Mouse (Mus musculus): ENCODE measurements around the gene Akain1. TPM values are rescaled to one million over a fixed set of nuclear protein-coding genes. Genes with fewer than 3 reads are reported as not detected.

The Akain1 gene
- polyA plus RNA-seq, 1 experiment from 2014 or later: 3.3 TPM

- no peak overlapping the region for H3K27ac ChIP-seq (ENCODE audit: low read depth, low read length)
- 73% methylated on average over 3 of the region's 3 CpGs for WGBS
- H3K4me1 ChIP-seq (ENCODE audit: control insufficient read depth, insufficient read depth, low read length): no peaks in the 10 kb centered on the region
- no peaks in the 10 kb centered on the region for H3K9me3 ChIP-seq (ENCODE audit: control insufficient read depth, low read length)
- no peak overlapping the region for H3K9ac ChIP-seq (replicated peaks; ENCODE audit: low read depth, low read length)
- H3K27me3 ChIP-seq (ENCODE audit: control insufficient read depth, insufficient read depth, low read length): no peaks in the 10 kb centered on the region
- no peak for ATAC-seq (ENCODE audit: low read depth)
- no peak overlapping the region for H3K4me3 ChIP-seq (ENCODE audit: low read depth, low read length)
- H3K36me3 ChIP-seq (ENCODE audit: control insufficient read depth, insufficient read depth, low read length): no peaks in the 10 kb centered on the region
- H3K4me2 ChIP-seq (ENCODE audit: low read depth, low read length): no peak overlapping the region
Observed at GRCm38 (mm10) chr17:69496125-69496524, 57.0 kb downstream of the Akain1 start.

DNA sequence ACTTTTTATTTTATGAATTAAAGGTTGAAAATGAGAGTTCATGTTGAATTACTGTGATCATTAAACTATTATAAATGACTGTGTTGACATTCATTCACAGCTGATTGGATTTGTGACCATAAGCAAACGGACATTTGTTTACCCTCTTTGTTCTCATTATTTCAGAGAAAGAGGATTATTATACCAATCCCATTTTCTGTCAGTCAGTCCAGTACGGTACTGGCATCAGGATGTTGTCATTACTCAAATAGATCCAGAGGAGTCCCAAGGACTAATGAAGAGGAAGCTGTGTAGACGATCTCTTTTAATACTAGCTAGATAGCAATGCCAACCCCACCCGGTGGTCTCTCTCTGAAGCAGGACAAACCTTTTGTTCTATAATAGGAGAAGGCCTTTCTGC, 58.2 kb downstream of the Akain1 start:
- H3K4me3 ChIP-seq (ENCODE audit: low read depth, low read length): no peak overlapping the region
- no peak overlapping the region for H3K9ac ChIP-seq (replicated peaks; ENCODE audit: low read depth, low read length)
- no peaks in the 10 kb centered on the region for H3K9me3 ChIP-seq (ENCODE audit: control insufficient read depth, low read length)
- WGBS: 77% methylated on average over 4 of the region's 4 CpGs
- no peak overlapping the region for H3K4me2 ChIP-seq (ENCODE audit: low read depth, low read length)
- H3K36me3 ChIP-seq (ENCODE audit: control insufficient read depth, insufficient read depth, low read length): no peaks in the 10 kb centered on the region
- no peaks in the 10 kb centered on the region for H3K4me1 ChIP-seq (ENCODE audit: control insufficient read depth, insufficient read depth, low read length)
- H3K27me3 ChIP-seq (ENCODE audit: control insufficient read depth, insufficient read depth, low read length): no peaks in the 10 kb centered on the region
- no peak for ATAC-seq (ENCODE audit: low read depth)
- no peak overlapping the region for H3K27ac ChIP-seq (ENCODE audit: low read depth, low read length)

GRCm38 (mm10) chr17:69498913-69499312, 59.8 kb downstream of the Akain1 start:
- WGBS: 54% methylated on average over 2 of the region's 2 CpGs
- no peak for ATAC-seq (ENCODE audit: low read depth)
- Histone ChIP-seq H3K27me3 (ENCODE audit: control insufficient read depth, insufficient read depth, low read length) (no peaks in the 10 kb centered on the region), H3K4me3 (ENCODE audit: low read depth, low read length) (no peak overlapping the region), H3K9ac (replicated peaks; ENCODE audit: low read depth, low read length) (no peak overlapping the region), H3K4me2 (ENCODE audit: low read depth, low read length) (no peak overlapping the region), H3K4me1 (ENCODE audit: control insufficient read depth, insufficient read depth, low read length) (no peaks in the 10 kb centered on the region), H3K36me3 (ENCODE audit: control insufficient read depth, insufficient read depth, low read length) (no peaks in the 10 kb centered on the region), H3K27ac (ENCODE audit: low read depth, low read length) (no peak overlapping the region), H3K9me3 (ENCODE audit: control insufficient read depth, low read length) (no peaks in the 10 kb centered on the region)

GRCm38 (mm10) chr17:69499441-69499840, 60.3 kb downstream of the Akain1 start:
- Histone ChIP-seq H3K9ac (replicated peaks; ENCODE audit: low read depth, low read length) (no peak overlapping the region), H3K4me3 (ENCODE audit: low read depth, low read length) (no peak overlapping the region), H3K27ac (ENCODE audit: low read depth, low read length) (no peak overlapping the region), H3K36me3 (ENCODE audit: control insufficient read depth, insufficient read depth, low read length) (no peaks in the 10 kb centered on the region), H3K27me3 (ENCODE audit: control insufficient read depth, insufficient read depth, low read length) (no peaks in the 10 kb centered on the region), H3K4me2 (ENCODE audit: low read depth, low read length) (no peak overlapping the region), H3K4me1 (ENCODE audit: control insufficient read depth, insufficient read depth, low read length) (no peaks in the 10 kb centered on the region), H3K9me3 (ENCODE audit: control insufficient read depth, low read length) (no peaks in the 10 kb centered on the region)
- ATAC-seq (ENCODE audit: low read depth): no peak
- whole genome bisulfite sequencing: 44% methylated on average over 5 of the region's 6 CpGs

DNA sequence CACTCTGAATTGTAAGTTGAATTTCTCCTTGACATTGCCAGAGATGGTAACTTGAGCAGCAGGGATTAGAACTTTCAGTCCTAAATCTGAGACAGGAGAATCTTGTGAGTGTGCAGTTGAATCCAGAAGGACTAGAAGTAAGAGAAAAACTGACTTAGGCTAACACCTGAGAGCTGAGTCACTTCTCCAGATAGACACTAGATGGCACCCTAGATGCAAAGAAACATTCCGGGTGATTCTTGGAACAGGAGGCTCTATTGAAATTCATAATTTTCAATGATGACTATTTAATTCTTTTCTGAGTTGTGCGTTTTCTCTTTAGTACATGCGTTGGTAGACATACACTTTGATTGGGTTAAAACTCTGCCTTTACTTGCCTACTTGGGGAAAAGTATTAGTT, 66.9 kb downstream of the Akain1 start:
- Histone ChIP-seq H3K27me3 (ENCODE audit: control insufficient read depth, insufficient read depth, low read length) (no peaks in the 10 kb centered on the region), H3K4me2 (ENCODE audit: low read depth, low read length) (no peak overlapping the region), H3K9me3 (ENCODE audit: control insufficient read depth, low read length) (no peaks in the 10 kb centered on the region), H3K4me1 (ENCODE audit: control insufficient read depth, insufficient read depth, low read length) (no peaks in the 10 kb centered on the region), H3K4me3 (ENCODE audit: low read depth, low read length) (no peak overlapping the region), H3K9ac (replicated peaks; ENCODE audit: low read depth, low read length) (no peak overlapping the region), H3K36me3 (ENCODE audit: control insufficient read depth, insufficient read depth, low read length) (no peaks in the 10 kb centered on the region), H3K27ac (ENCODE audit: low read depth, low read length) (no peak overlapping the region)
- WGBS: 38% methylated on average over 3 of the region's 3 CpGs
- ATAC-seq (ENCODE audit: low read depth): no peak

DNA sequence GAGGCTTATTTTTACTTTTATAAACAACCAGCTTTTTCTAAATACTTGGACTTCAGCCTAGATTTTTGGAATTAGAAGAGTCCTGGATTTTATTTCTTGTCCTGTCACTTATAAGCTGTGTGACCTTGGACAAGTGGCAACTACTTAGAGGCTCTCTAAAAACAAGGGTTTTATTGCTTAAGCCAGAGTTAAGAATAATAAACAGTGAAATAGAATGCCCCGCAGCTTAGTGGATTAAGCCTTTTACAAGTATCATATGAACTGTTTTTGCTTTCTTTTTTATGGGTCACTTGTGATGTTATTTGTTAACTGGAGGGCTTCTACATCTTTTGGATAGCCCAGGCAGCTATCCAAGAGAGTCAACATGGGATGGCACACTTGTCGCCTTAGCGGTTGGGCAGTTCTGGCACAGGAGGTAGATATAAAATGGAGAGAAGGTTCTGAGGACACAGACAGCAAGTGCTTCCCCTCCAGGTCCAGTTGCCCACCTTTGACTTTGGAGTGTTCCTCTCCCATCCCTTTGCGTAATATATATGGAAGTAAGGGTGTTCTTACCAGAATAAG, 77.3 kb downstream of the Akain1 start:
- Histone ChIP-seq H3K9ac (replicated peaks; ENCODE audit: low read depth, low read length) (no peak overlapping the region), H3K9me3 (ENCODE audit: control insufficient read depth, low read length) (no peaks in the 10 kb centered on the region), H3K27ac (ENCODE audit: low read depth, low read length) (no peak overlapping the region), H3K27me3 (ENCODE audit: control insufficient read depth, insufficient read depth, low read length) (no peaks in the 10 kb centered on the region), H3K4me1 (ENCODE audit: control insufficient read depth, insufficient read depth, low read length) (no peaks in the 10 kb centered on the region), H3K36me3 (ENCODE audit: control insufficient read depth, insufficient read depth, low read length) (no peaks in the 10 kb centered on the region), H3K4me3 (ENCODE audit: low read depth, low read length) (no peak overlapping the region), H3K4me2 (ENCODE audit: low read depth, low read length) (no peak overlapping the region)
- 86% methylated on average over 4 of the region's 4 CpGs for WGBS
- ATAC-seq (ENCODE audit: low read depth): no peak

DNA sequence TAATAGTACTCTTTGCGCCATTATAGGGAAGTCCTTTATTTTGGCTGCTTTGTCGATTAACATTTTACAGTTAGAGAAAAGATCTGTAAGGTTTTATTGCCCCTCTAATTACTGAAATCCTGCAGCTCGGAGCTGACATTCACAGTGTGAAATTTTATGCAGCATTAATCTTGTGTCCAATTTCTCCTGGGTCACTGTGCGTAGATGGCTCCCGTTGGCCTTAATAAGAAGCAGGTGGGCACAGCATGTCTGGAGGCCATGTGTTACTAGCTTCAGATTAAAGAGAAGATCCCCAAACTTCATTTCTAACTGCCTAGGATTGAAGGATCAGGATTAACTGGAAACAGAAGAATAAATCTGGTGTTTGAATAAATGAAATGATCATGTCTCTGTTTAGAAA, 92.3 kb downstream of the Akain1 start:
- 24% methylated on average over 5 of the region's 5 CpGs for WGBS
- H3K9me3 ChIP-seq (ENCODE audit: control insufficient read depth, low read length): no peaks in the 10 kb centered on the region
- no peak overlapping the region for H3K4me2 ChIP-seq (ENCODE audit: low read depth, low read length)
- no peak overlapping the region for H3K27ac ChIP-seq (ENCODE audit: low read depth, low read length)
- no peak overlapping the region for H3K4me3 ChIP-seq (ENCODE audit: low read depth, low read length)
- ATAC-seq (ENCODE audit: low read depth): no peak
- no peaks in the 10 kb centered on the region for H3K36me3 ChIP-seq (ENCODE audit: control insufficient read depth, insufficient read depth, low read length)
- no peaks in the 10 kb centered on the region for H3K27me3 ChIP-seq (ENCODE audit: control insufficient read depth, insufficient read depth, low read length)
- H3K4me1 ChIP-seq (ENCODE audit: control insufficient read depth, insufficient read depth, low read length): 0 out of 2 replicates have a peak, but pooled peaks cover 2% of the 10 kb centered on the region
- no peak overlapping the region for H3K9ac ChIP-seq (replicated peaks; ENCODE audit: low read depth, low read length)

Other genes with a start within 250 kb of the Akain1 start
- 23.2 and 31.4 TPM in 2 replicates for gene Zbtb14, start 56.3 kb upstream of the Akain1 start, polyA plus RNA-seq (2014; fragmentation: Nextera tagmentation; extraction: Ambion mirVana)

Measured in neural tube, embryonic 14.5 days (tissue).